Mouse (Mus musculus): ENCODE measurements around the gene Nwd1.

Gene Nwd1

DNA sequence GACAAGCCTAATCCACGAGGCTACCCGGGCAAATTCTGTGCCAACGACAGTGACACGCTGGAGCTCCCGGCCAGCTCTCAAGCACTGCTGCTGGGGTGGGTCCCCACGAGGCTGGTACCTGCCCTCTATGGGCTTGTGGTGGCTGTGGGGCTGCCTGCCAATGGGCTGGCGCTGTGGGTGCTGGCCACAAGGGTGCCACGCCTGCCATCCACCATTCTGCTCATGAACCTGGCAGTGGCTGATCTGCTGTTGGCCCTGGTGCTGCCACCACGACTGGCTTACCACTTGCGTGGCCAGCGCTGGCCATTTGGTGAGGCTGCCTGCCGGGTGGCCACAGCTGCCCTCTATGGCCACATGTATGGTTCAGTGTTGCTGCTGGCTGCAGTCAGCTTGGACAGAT, 115.8 kb downstream of the Nwd1 start:
- no peak for DNase-seq (ENCODE audit: low spot score)

DNA sequence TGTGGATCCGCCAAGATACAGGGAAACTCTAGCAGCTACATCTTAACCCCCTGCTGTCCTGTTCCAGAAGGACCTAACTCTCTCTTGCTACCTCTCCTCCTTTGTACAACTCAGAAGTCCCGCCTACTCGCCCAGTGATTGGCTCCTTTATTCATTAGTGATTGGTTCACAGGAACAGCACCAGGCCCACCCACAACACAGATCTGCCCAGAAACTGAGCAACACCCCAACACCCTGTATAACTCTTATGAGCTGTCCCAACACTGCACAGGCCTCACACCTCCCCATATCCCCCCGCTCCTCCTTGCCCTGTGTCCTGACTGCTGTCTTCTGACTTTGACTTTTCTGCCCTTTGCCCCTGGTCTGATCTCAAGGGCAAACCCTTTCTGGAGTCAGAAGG, 119.2 kb downstream of the Nwd1 start:
- DNase-seq (ENCODE audit: low spot score): no peak

DNA sequence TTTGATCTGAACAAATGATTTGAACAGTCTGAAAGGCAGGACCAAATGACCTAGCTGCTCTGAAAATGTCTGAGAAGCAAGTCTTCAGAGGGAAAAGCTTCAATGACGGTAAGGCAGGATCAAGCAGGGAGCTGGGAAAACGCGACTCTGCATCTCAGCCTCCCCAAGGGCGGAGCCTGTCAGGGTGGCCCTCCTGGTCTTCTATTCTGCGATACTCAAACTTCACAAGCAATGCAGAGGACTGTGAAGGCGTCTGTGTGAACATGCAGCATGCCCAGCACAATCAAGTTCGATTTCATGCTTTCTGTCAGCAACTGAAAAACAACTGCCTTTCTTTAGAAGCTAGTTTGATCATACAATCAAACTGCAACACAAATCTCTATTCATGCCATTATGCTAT, 120.3 kb downstream of the Nwd1 start:
- no peak for DNase-seq (ENCODE audit: low spot score)

Data from left cerebral cortex, adult 11 months (tissue).